Comparison of ENCODE assay signal across 11 mouse cellular contexts in the genomic region with DNA sequence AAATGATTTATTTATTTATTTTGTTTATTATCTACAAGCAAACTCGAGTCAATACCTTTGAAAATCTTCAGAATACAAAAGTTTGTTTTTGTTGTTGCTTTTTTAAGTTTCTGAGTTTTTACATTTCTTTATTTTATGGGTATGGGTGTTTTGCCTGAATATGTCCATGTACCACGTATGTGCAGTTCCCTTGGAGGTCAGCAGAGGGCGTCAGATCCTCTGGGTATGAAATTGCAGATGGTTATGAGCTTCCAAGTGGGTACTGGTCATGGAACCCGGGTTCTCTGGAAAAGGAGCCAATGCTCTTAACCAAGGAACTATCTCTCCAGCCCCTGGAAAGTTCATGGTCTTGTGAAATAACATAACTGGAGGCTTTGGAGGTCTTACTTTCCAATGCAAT. TPM values are rescaled to one million over a fixed set of nuclear protein-coding genes. Genes with fewer than 3 reads are reported as not detected.
DNase-seq lines count a peak whose midpoint lies in the region; ATAC-seq lines count a peak whose summit lies in the region.
"Had no signal": no experiment of that assay in that cellular context is flagged by ENCODE, and none has a peak within 500 bp of the region (broad histone marks: within the 10 kb centered on the region; RNA-seq: fewer than 3 reads in every experiment).

No protein-coding gene starts in this region.

- peaks cover 3% of the 10 kb centered on the region; the same call in 1 of the 2 replicates for H3K4me1 ChIP-seq in hindbrain, embryonic 11.5 days (replicated peaks; ENCODE audit: control insufficient read depth, insufficient read depth, low read length)
- peaks cover 7% of the 10 kb centered on the region for H3K4me1 ChIP-seq in hindbrain, embryonic 16.5 days (ENCODE audit: control insufficient read depth, insufficient read depth, low read depth, low read length)
- H3K4me1 ChIP-seq in midbrain, embryonic 10.5 days: peaks cover 35% of the 10 kb centered on the region
- H3K4me1 ChIP-seq: heart, embryonic 12.5 days had no signal

- ATAC-seq in hindbrain, embryonic 11.5 days (ENCODE audit: low FRiP score): no peak
- ATAC-seq in hindbrain, embryonic 16.5 days: no peak

- H3K27me3 ChIP-seq in hindbrain, embryonic 11.5 days (ENCODE audit: control insufficient read depth, insufficient read depth, low read length): no peaks in the 10 kb centered on the region
- H3K27me3 ChIP-seq in hindbrain, embryonic 16.5 days (replicated peaks; ENCODE audit: control insufficient read depth, insufficient read depth, low read length): no peaks in the 10 kb centered on the region
- no peaks in the 10 kb centered on the region for H3K27me3 ChIP-seq in midbrain, embryonic 10.5 days (ENCODE audit: low read depth, poor library complexity, severe bottlenecking)
- H3K27me3 ChIP-seq: heart, embryonic 12.5 days had no signal

- H3K36me3 ChIP-seq in hindbrain, embryonic 11.5 days (ENCODE audit: control insufficient read depth, insufficient read depth, low read length): no peaks in the 10 kb centered on the region
- peaks cover 6% of the 10 kb centered on the region; the same call in 1 of the 2 replicates for H3K36me3 ChIP-seq in hindbrain, embryonic 16.5 days (ENCODE audit: control insufficient read depth, insufficient read depth, low read length)
- H3K36me3 ChIP-seq in midbrain, embryonic 10.5 days: peaks cover 27% of the 10 kb centered on the region
- H3K36me3 ChIP-seq: heart, embryonic 12.5 days had no signal

- WGBS in hindbrain, embryonic 11.5 days: 60% methylated on average over 4 of the region's 4 CpGs
- 63% methylated on average over 4 of the region's 4 CpGs for WGBS in hindbrain, embryonic 16.5 days
- 61% methylated on average over 4 of the region's 4 CpGs for WGBS in midbrain, embryonic 10.5 days

- peak; percentile 15 for DNase-seq in hindbrain, embryonic 11.5 days (ENCODE audit: low spot score)
- DNase-seq in CD8-positive naive resting alpha-beta T cell, adult 2 months (ENCODE audit: low read depth in 2 of 2, low spot score in 2 of 2): peak; percentile 27 to 48
- peak; percentile 47 for DNase-seq in T-cell, adult 2 months (ENCODE audit: low spot score)
- peak; percentile 77 for DNase-seq in naive thymus-derived CD4-positive, alpha-beta T cell, adult 2 months (ENCODE audit: low read depth)
- no peak for DNase-seq in midbrain, embryonic 10.5 days (ENCODE audit: low spot score)
- no peak for DNase-seq in frontal cortex, postnatal 14 days (ENCODE audit: low spot score in 2 of 2)
- DNase-seq in cerebellum, postnatal 36 days: no peak

- no peak overlapping the region for H3K9ac ChIP-seq in hindbrain, embryonic 11.5 days (ENCODE audit: low read depth, low read length)
- H3K9ac ChIP-seq in hindbrain, embryonic 16.5 days (ENCODE audit: low read depth, low read length): no peak overlapping the region
- H3K9ac ChIP-seq: heart, embryonic 12.5 days had no signal

- H3K9me3 ChIP-seq in hindbrain, embryonic 11.5 days (ENCODE audit: control insufficient read depth, low read length): no peaks in the 10 kb centered on the region
- H3K9me3 ChIP-seq in hindbrain, embryonic 16.5 days (ENCODE audit: control insufficient read depth, low read length): no peaks in the 10 kb centered on the region; the same call in 1 of the 2 replicates
- 0 out of 2 replicates have a peak, but pooled peaks cover 3% of the 10 kb centered on the region for H3K9me3 ChIP-seq in midbrain, embryonic 10.5 days (replicated peaks)
- H3K9me3 ChIP-seq: heart, embryonic 12.5 days had no signal

- no peak overlapping the region for H3K27ac ChIP-seq in hindbrain, embryonic 11.5 days (ENCODE audit: low read depth, low read length)
- H3K27ac ChIP-seq in hindbrain, embryonic 16.5 days (ENCODE audit: low read depth, low read length): no peak overlapping the region
- no peak overlapping the region for H3K27ac ChIP-seq in midbrain, embryonic 10.5 days (replicated peaks)

- H3K4me3 ChIP-seq in hindbrain, embryonic 11.5 days (ENCODE audit: low read depth, low read length): no peak overlapping the region
- no peak overlapping the region for H3K4me3 ChIP-seq in hindbrain, embryonic 16.5 days (ENCODE audit: low read length)
- no peak overlapping the region for H3K4me3 ChIP-seq in midbrain, embryonic 10.5 days
- H3K4me3 ChIP-seq: heart, embryonic 12.5 days had no signal

- H3K4me2 ChIP-seq in hindbrain, embryonic 11.5 days (replicated peaks; ENCODE audit: low read depth, low read length): no peak overlapping the region
- no peak overlapping the region for H3K4me2 ChIP-seq in hindbrain, embryonic 16.5 days (ENCODE audit: low read length)
- H3K4me2 ChIP-seq: heart, embryonic 12.5 days had no signal

RNA-seq across cellular contexts. Expression of a gene that starts 13.8 kb away (rescaled TPM):
- not detected in 2 replicates for polyA plus RNA-seq in hindbrain, embryonic 11.5 days (2014; fragmentation: Nextera tagmentation; extraction: Ambion mirVana)
- polyA plus RNA-seq in hindbrain, embryonic 16.5 days (2015; fragmentation: Nextera tagmentation; extraction: Ambion mirVana): not detected in 2 replicates
- not detected in 2 replicates for polyA plus RNA-seq in midbrain, embryonic 10.5 days (2016; fragmentation: Nextera tagmentation; extraction: Ambion mirVana)
- polyA plus RNA-seq: heart, embryonic 12.5 days; limb, embryonic 11.5 days; neural tube, embryonic 11.5 days had no signal

RNA-seq across cellular contexts. Expression of a gene that starts 53.1 kb away (rescaled TPM):
- 15.6 and 16.8 TPM in 2 replicates for polyA plus RNA-seq in hindbrain, embryonic 11.5 days (2014; fragmentation: Nextera tagmentation; extraction: Ambion mirVana)
- polyA plus RNA-seq in hindbrain, embryonic 16.5 days (2015; fragmentation: Nextera tagmentation; extraction: Ambion mirVana): 49.8 and 52.6 TPM in 2 replicates
- polyA plus RNA-seq in midbrain, embryonic 10.5 days (2016; fragmentation: Nextera tagmentation; extraction: Ambion mirVana): 14.4 and 20.4 TPM in 2 replicates

Comparison
In these comparisons a context has a peak if more than half of its experiments do, and no peak if none do; other contexts are left out.
1. DNase-seq: peak in hindbrain, embryonic 11.5 days (single experiment), CD8-positive naive resting alpha-beta T cell, adult 2 months (2 of 2), T-cell, adult 2 months (single experiment) and naive thymus-derived CD4-positive, alpha-beta T cell, adult 2 months (single experiment); none in midbrain, embryonic 10.5 days (single experiment), frontal cortex, postnatal 14 days (0 of 2) and cerebellum, postnatal 36 days (0 of 2).